Mouse (Mus musculus): Measurements from ENCODE around the gene Rtp1.

Gene Rtp1

DNA sequence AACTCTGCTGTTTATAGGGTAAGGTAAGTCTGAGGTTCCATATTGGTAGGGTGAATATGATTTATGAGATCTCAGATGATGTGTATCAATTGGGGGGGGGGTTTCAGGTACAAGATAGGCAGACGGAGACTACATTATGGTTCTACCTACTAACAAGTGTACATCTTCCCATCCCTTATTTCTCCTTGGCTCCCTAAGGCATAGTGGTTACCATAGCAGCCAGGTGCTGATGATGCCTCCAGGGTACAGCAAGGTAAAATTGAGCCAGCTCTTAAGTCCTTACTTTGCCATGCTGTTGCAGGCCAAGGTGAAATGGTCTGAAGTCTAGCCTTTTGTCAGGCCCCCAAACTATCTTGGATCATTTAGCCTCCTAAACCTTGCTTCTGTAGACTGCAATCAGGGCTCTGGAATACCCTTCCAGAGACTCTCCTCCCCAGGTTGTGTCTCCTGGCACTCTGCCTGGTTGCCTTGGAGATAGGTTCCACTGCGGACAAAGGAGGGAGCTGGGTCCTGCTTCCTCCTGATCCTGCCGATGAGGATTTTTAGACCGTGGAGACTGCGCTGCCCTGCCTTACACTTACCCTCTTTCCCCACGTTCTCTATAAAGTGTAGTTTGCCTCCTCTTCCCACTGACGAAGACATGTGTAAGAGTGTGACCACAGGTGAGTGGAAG, at the start of gene Rtp1:
Gene Rtp1, plus strand, starts transcription at position 487 of the 673 bp plus-strand sequence.
- DNase-seq (ENCODE audit: low spot score): no peak

- DNase-seq (ENCODE audit: low spot score): no peak
These were observed 49.2 kb upstream of the Rtp1 start for GRCm38 (mm10) chr16:23379536-23380230.

DNA sequence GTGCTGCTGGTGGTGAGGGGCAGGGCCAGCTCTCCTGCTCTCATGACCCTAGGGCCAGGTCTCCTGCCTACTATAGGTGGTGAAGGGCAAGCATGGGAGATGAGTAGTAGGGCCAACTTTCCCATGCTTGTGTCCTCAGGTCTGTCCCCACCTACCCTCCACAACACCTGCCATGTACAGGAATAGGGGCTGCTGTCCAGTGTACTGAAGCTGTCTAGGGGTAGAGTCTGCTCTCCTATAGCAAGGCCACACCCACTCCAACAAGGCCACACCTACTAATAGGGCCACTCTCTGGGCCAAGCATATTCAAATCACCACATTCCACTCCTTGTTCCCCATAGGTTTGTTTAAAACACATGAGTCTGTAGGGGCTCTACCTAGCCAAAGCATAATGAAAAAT, 44.6 kb upstream of the Rtp1 start:
- DNase-seq (ENCODE audit: low spot score): no peak

GRCm38 (mm10) chr16:23397931-23398330, 31.0 kb upstream of the Rtp1 start:
- DNase-seq (ENCODE audit: low spot score): no peak

GRCm38 (mm10) chr16:23401463-23401862, 27.5 kb upstream of the Rtp1 start:
- DNase-seq (ENCODE audit: low spot score): peak; percentile 62

DNA sequence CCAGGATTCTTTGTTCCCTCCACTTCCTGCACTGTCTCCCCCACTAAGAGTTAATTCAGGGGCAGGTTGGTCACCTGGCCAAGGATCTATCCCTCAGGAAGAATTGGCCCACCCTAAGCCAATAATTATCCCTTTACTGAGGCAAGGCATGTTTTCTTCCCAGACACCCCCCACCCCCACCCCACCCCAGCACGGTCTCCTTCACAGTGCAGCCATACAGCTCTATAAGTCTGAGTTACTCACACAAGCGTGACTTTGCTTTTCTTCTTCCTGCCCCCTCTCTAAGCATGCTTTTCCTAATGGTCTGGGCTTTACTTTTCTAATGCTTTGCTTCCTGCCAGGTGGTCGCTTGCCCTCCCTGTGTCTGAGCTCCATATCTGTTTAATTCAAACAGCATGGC, 27.0 kb upstream of the Rtp1 start:
- no peak for DNase-seq (ENCODE audit: low spot score)

- peak; percentile 46 for DNase-seq (ENCODE audit: low spot score)
These were observed 25.8 kb upstream of the Rtp1 start for GRCm38 (mm10) chr16:23403008-23403755.

DNA sequence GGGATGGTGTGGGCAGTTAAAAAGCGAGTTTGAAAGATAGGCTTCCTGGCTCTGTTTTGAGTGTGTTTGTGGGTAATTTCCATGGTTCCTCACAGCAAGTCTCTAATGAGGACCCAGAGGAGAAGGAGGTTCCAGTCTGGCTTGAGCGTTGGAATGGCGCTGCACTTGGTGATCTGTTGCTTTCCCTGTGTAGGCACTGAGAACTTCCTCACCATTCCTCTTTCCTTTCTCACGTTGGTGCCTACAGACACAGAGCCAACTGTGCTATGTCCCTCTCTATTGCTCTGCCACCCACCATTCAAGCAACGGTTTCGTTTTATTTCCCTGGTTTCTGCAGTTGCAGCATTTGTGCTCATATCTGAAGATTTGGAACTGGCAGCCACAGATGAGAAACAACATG, 16.0 kb upstream of the Rtp1 start:
- DNase-seq (ENCODE audit: low spot score): no peak

GRCm38 (mm10) chr16:23416261-23416656, 12.7 kb upstream of the Rtp1 start:
- no peak for DNase-seq (ENCODE audit: low spot score)

- no peak for DNase-seq (ENCODE audit: low spot score)
These were observed 12.2 kb upstream of the Rtp1 start for GRCm38 (mm10) chr16:23416657-23417293.

GRCm38 (mm10) chr16:23417456-23418240, 11.3 kb upstream of the Rtp1 start:
- no peak for DNase-seq (ENCODE audit: low spot score)

DNA sequence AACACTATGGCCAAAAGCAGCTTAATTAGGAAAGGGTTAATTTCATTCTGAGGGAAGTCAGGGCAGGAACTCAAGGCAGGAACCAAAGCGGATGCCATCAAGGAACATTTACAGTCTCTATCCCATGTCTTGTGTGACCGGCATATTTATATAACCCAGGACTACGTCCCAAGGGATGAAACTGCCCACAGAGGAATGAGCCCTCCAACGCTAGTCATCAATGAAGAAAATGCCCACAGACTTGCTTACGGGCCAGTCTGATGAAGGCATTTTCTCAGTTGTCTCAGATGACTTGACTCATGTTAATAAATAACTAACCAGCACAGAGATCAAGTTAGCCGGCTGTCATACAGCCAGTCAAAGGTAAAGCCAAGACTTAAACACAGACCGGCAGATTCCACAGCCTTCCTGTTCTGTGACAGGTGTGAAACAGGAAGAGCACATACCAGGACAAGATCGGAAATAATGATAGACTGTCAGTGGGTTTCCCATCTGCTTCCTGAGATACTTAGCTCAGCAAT, 9.3 kb upstream of the Rtp1 start:
- DNase-seq (ENCODE audit: low spot score): no peak

- no peak for DNase-seq (ENCODE audit: low spot score)
These were observed 5.1 kb upstream of the Rtp1 start for GRCm38 (mm10) chr16:23423825-23424224.

DNA sequence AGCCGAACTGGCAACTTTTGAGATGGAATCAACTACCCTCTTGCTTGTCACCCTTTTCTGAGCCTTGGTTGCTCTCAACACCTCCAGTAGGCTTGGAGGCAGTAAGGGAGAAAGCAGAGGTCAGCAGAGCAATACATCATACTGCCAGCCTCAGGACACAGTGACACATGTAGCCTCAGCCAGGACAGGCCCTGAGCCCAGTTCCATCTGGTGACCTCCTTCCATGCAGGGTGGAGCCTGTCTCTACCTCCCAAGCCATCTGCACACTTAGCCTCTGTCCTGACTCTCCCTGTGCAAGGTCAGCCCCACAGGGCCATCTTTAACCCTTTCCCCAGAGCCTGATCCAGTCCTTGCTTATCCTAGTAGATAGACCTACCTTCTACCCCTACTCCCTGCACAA, 1.2 kb upstream of the Rtp1 start:
- DNase-seq (ENCODE audit: low spot score): no peak

GRCm38 (mm10) chr16:23429991-23430390, 1.1 kb downstream of the Rtp1 start:
- DNase-seq (ENCODE audit: low spot score): no peak

DNA sequence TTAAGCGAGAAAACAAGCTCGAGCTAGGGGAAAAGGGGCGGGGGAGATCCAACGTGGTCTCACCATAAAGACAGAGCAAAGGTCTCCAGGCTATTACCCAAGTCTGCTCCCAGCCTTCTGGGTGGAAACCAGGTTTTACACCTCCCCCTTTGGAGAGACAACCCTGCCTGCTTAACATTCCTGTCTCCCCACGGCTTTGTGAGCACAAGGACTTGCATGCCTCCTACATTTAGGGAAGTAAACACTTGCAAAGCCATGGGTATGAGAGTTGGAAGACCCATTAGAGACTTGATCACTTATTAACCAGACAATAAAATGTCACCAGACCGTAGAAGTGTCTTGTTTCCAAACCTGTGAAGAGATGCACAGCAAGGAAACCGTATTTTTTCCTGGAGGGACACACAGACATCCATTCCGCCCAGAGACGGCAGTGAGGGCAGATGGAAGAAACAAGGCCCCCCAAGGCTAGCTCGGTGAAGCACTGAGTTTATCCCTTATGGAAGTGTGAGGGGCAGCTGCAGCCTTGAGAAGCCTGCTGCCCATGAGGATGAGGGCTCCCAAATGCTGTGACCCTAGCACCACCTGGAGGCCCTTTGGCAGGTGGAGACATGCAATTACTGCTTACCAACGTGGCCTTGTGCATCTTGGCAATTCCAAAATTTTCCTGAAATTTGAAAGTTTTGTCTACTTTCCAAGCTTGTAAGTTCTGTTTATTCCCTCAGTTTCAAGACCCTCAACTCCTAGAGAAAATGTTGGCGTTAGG, 8.7 kb downstream of the Rtp1 start:
- no peak for DNase-seq (ENCODE audit: low spot score)

- no peak for DNase-seq (ENCODE audit: low spot score)
These were observed 15.3 kb downstream of the Rtp1 start for GRCm38 (mm10) chr16:23444231-23444630.

GRCm38 (mm10) chr16:23449946-23450345, 21.0 kb downstream of the Rtp1 start:
- no peak for DNase-seq (ENCODE audit: low spot score)

- DNase-seq (ENCODE audit: low spot score): no peak
These were observed 21.9 kb downstream of the Rtp1 start for GRCm38 (mm10) chr16:23450816-23451215.

DNA sequence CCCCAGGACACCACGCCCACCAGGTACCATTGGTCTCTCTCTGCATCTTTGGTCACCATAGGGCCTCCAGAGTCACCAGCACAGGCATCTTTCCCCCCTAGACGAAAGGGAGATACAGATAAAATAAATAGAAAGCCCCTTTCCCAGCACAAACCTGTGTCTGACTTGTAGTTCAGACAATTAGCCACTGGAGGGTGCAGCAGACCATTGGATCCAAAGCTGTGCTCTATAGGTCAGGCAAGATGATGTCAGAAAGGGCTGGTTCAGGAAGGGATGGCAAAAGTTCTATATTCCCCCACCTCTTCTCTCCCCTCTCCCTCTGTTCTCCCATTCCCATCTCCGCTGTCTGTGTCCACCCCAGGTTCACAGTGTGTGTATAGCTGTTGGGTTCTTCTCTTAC, 23.5 kb downstream of the Rtp1 start:
- DNase-seq (ENCODE audit: low spot score): no peak

GRCm38 (mm10) chr16:23454376-23454775, 25.4 kb downstream of the Rtp1 start:
- DNase-seq (ENCODE audit: low spot score): no peak

All from testis, postnatal 14 days (tissue).